Mouse (Mus musculus) cerebellum, postnatal 36 days (tissue): ENCODE results near the gene Wnt10b.
A peak's percentile ranks its signal among the peaks of the same experiment; 100 is the strongest.

Source experiments
- DNase-seq, 2 experiments: peaks; one replicate each; pipeline ENCODE4 v3.0.0; 2021 to 2022; ENCODE audit warnings: mixed read lengths in 2 of 2

Gene Wnt10b

DNA sequence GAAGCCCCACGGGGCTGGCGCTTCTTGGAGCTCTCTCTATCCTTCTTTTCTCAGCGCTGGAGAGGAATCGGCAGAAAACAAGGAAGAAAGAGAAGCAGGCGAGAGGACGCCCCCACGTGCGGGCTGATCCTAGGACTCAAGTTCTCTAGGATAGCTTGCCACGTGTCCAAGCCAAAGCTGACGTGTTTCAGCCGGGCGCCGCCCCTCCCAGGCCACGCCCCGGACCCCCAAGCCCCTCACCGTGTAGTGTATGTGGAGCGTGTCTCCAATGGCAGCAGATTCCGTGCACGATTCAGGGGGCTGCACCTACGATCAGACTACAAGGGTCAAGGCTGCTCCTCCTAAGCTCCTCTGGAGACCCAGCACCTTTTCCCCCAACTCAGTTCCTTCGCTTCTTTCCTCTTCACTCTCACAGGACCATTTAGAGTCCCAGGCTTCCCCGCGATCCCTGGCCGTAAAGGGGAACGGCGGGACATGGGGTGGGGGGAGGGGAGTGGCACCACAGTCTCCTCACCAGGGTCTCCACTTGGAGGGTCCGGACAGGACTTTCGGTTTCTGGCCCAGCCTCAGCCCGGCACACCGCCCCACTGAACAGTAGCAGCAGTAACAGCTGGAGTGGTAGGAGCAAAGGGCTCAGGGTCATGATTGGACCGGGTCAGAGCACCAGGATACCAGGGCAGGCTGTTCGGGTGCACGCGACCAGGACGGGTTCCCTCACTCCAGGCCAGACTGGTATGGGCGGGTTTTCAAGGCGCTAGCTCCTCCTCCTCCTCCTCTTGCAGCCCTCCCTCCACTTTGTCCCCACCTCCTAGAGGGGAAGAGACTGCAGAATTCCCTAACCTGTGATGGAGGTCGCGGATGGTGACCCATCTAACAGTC is 50.3 kb downstream of the Wnt10b start, which contains the start of gene Fkbp11:
Fkbp11 (minus strand) TSS at position 756 of the 879 bp plus-strand sequence.
- DNase-seq = peak; percentile 33 to 36

DNA sequence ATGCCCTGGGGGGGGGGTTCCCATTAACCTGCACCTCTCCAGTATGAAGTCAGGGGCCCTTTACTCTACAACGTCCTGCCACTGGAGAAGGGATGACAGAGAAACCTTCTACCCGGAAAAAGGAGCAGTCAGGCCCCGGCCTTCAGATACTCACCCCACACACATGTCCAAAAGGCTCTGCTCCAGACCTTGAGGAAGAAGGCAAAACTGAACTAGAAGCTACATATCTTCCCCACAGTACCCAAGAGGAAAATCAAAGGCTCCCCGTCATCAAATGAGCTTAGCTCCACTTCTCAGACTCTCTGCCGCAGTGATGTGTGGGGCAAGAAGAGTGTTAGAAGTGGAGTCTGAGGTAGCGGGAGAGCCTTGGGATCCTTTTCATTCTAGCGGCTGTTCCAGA is 51.2 kb downstream of the Wnt10b start:
- DNase-seq = no peak

DNA sequence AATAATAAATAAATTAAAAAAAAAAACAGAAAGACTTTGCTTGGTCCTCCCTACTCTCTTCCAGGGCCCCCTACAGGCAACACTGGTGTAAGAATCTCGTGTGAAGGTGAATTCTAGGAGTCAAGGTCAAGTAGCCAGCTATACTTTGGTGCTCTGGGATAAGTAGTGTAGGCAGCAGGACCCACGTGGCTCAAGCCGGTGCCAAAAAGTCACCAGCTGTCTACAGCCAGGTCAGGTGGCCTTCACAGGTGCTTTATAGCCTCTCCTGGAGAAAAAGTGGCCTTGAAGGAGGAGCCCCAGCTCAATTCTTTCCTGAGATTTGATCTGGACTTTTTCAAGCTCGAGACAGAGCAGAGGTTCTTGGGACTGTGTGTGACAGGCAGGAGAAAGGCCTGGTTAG is 51.9 kb downstream of the Wnt10b start:
- no peak for DNase-seq

DNA sequence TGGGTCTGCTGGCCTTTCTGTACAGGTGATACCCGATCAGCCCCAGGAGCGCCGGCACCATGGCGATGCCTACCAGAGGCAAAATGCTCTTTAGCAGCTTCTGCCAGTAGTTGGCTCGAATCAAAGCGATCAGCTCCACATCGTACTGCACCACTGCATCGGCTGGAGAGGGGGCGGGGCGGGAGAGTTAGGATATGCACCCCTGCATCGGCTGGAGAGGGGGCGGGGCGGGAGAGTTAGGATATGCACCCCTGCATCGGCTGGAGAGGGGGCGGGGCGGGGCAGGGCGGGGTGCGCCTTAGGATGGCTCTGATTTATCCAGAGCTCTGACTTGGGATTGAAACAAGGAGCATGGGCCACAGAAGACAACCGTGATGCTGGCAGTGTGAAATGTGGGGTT is 53.5 kb downstream of the Wnt10b start:
- DNase-seq = no peak

DNA sequence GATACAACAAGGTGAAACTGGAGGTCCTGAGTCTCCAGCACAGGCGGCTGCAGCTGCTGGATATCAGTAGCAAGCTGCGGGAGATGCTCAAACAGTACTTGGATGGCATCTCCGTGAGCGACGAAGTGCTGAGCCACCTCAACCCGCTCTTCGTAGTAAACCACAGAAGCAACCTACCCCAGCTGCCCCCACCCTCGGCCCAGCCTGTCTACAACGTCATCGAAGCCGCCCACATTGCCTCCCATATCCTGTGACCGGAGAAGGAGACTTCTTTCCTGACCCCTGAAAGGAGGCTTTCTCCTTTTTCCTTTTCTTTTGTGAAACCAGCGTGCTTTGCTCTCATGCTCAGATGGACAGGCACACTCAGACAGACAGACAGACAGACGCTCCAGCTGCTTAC is 55.1 kb downstream of the Wnt10b start:
- no peak for DNase-seq

DNA sequence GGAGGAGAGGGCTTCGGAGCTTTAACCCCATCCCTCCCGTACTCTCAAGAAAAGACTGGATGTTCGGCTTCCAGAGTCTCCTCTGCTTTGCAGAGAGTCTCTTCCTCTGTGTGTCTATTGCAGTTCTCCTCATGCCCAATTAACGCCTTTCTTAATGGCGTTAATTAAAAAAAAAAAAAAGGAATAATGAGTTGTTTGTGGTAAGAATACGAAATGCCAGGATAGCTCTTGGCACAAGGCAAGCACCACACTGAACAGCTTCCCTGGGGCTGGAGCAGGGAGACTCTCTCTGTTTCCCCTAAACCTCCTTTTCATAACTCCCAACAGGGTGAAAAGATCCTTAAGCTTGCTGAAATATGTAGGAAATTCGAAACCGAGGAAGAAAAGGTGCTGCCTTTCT is 55.8 kb downstream of the Wnt10b start:
- DNase-seq = no peak
